Mouse (Mus musculus): ENCODE measurements around the gene Tmem229b. TPM values are rescaled to one million over a fixed set of nuclear protein-coding genes. Genes with fewer than 3 reads are reported as not detected.

Gene Tmem229b
- total RNA-seq (2012; rRNA removed) (13.5 and 13.8 TPM in 2 replicates), polyA plus RNA-seq (2012; ENCODE audit: insufficient read depth in 1 of 2, insufficient read length in 2 of 2, low read depth in 1 of 2, low replicate concordance in 2 of 2, missing spikeins in 1 of 2) (10 to 100 TPM in 1 of 2 experiments, not detected in 1; 20.5 TPM)

DNA sequence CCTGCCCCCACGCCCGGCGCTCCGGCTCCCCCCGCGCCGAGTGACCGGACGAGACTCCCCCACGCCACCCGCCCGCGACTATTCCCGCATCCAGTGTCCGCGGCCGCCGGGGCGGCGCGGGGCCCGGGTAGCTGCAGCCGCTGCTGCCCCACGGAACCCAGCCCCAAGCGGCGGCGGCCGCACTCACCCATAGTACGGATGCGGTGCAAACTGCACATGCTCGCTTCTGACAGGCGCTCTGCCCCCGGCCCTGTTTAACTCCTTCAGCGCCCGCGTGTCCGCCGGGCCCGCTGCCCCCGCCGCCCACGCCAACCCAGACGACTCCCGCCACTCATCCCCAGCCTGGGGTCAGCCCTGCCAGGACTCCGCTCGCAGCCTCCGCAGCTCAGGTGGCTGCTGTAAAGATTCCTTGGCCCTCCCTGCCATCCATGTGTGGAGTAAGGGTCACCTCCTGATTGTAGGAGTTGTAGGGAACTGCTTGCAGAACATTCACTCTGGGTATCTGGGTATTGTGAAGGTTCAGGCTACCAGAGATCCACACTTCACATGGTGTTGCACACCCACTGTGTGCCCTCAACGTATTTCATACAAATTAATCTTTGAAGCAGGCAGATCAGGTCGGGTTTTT, at the start of gene Tmem229b:
Gene Tmem229b (minus strand): TSS at position 502 of the 628 bp plus-strand sequence.
- TF ChIP-seq ZMIZ1 (IDR thresholded peaks at IDR 0.05; ENCODE audit: low read depth, low read length) (0 out of 2 replicates have a peak, but pooled peaks have one; percentile 39), ZNF384 (IDR thresholded peaks at IDR 0.05; ENCODE audit: low read depth, low read length) (no peak), MYC (IDR thresholded peaks at IDR 0.05; ENCODE audit: low read depth, low read length) (0 out of 2 replicates have a peak, but pooled peaks have one; percentile 24), SIN3A (IDR thresholded peaks at IDR 0.05; ENCODE audit: low read length) (peak; percentile 46; the same call in 1 of the 2 replicates), UBTF (IDR thresholded peaks at IDR 0.05; ENCODE audit: borderline replicate concordance, insufficient read depth, low read depth, low read length) (no peak), NELFE (IDR thresholded peaks at IDR 0.05; ENCODE audit: low read depth, low read length) (peak; percentile 43), POLR2AphosphoS2 (IDR thresholded peaks at IDR 0.05; ENCODE audit: low read length) (no peak), TCF12 (IDR thresholded peaks at IDR 0.05; ENCODE audit: low read depth, low read length) (0 out of 2 replicates have a peak, but pooled peaks have one; percentile 28), NRF1 (IDR thresholded peaks at IDR 0.05; ENCODE audit: insufficient read depth, low read depth, low read length, poor library complexity, severe bottlenecking) (0 out of 2 replicates have a peak, but pooled peaks have one; percentile 31), EP300 (IDR thresholded peaks at IDR 0.05; ENCODE audit: low read depth in 1 of 2, low read length in 2 of 2) (0 out of 4 replicates have a peak, but pooled peaks of 1 of the 2 experiments have one; percentile 25), POLR2A (IDR thresholded peaks at IDR 0.05; ENCODE audit: control insufficient read depth in 1 of 2, insufficient read depth in 1 of 2, low read depth in 1 of 2, low read length in 2 of 2, poor library complexity in 1 of 2) (peak; percentile 45 to 64; a peak in 2 of 4 replicates)
- H3K36me3 ChIP-seq (ENCODE audit: control insufficient read depth in 1 of 2, insufficient read depth in 2 of 2, low read length in 2 of 2), result peaks cover 0 to 10% of the 10 kb centered on the region in 2 experiments; a peak in 2 of 4 replicates
- no peaks in the 10 kb centered on the region for H3K9me3 ChIP-seq (replicated peaks; ENCODE audit: insufficient read depth, low read length)
- peak within 1 kb of the TSS; percentile 92 to 98 for H3K4me3 ChIP-seq (ENCODE audit: control insufficient read depth in 1 of 2, insufficient read depth in 1 of 2, low read depth in 2 of 2, low read length in 2 of 2)
- H3K4me1 ChIP-seq (ENCODE audit: control insufficient read depth in 1 of 2, insufficient read depth in 2 of 2, low read length in 2 of 2), result peaks cover 2 to 15% of the 10 kb centered on the region in 2 experiments; a peak in 3 of 4 replicates
- H3K27me3 ChIP-seq (ENCODE audit: control insufficient read depth in 1 of 2, insufficient read depth in 2 of 2, low read length in 2 of 2), result no peaks in the 10 kb centered on the region
- peak; percentile 61 for DNase-seq (ENCODE audit: low read depth, low spot score)
- H3K27ac ChIP-seq (ENCODE audit: control insufficient read depth, low read depth, low read length), result peak within 1 kb of the TSS; percentile 21; the same call in 1 of the 2 replicates
- peaks cover 4% of the 10 kb centered on the region; the same call in 1 of the 2 replicates for H3K79me2 ChIP-seq (ENCODE audit: control insufficient read depth, insufficient read depth, low read length, poor library complexity)
- peak within 1 kb of the TSS; percentile 91 for H3K9ac ChIP-seq (ENCODE audit: control insufficient read depth, low read depth, low read length, poor library complexity, severe bottlenecking)

DNA sequence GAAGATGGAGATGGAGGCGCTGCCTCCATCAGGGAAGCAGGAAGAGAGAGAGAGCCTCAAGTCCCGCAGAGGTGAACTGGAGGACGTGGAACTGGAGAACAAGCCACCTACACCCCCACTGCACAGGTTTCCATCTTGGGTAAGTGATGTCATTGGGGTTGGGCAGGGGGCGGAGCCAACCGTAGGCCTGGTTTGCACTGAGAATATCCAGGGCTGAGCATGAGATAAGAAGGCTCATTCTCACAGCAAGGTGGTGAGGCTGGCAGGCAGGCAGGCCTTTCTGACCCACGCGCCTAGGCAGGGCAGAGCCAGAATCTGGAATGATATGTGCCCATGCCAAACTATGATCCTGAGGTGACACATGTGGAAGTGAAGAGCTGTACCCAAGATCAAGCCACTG, 47.8 kb upstream of the Tmem229b start:
- Histone ChIP-seq H3K9ac (ENCODE audit: control insufficient read depth, low read depth, low read length, poor library complexity, severe bottlenecking) (no peak overlapping the region), H3K27ac (ENCODE audit: control insufficient read depth, low read depth, low read length) (no peak overlapping the region), H3K27me3 (ENCODE audit: control insufficient read depth in 1 of 2, insufficient read depth in 2 of 2, low read length in 2 of 2) (no peaks in the 10 kb centered on the region), H3K36me3 (ENCODE audit: control insufficient read depth in 1 of 2, insufficient read depth in 2 of 2, low read length in 2 of 2) (peaks cover 0 to 2% of the 10 kb centered on the region in 2 experiments; a peak in 1 of 4 replicates), H3K9me3 (replicated peaks; ENCODE audit: insufficient read depth, low read length) (no peaks in the 10 kb centered on the region), H3K4me1 (ENCODE audit: control insufficient read depth in 1 of 2, insufficient read depth in 2 of 2, low read length in 2 of 2) (peaks cover 0 to 7% of the 10 kb centered on the region in 2 experiments; a peak in 3 of 4 replicates), H3K79me2 (ENCODE audit: control insufficient read depth, insufficient read depth, low read length, poor library complexity) (no peaks in the 10 kb centered on the region), H3K4me3 (ENCODE audit: control insufficient read depth in 1 of 2, insufficient read depth in 1 of 2, low read depth in 2 of 2, low read length in 2 of 2) (no peak overlapping the region)
- TF ChIP-seq NRF1 (IDR thresholded peaks at IDR 0.05; ENCODE audit: insufficient read depth, low read depth, low read length, poor library complexity, severe bottlenecking) (no peak), ZKSCAN1 (IDR thresholded peaks at IDR 0.05; ENCODE audit: low read depth, low read length) (no peak), TBP (IDR thresholded peaks at IDR 0.05; ENCODE audit: low read depth, low read length) (no peak), GABPA (IDR thresholded peaks at IDR 0.05; ENCODE audit: low read depth, low read length) (no peak), E2F4 (IDR thresholded peaks at IDR 0.05; ENCODE audit: borderline replicate concordance, low read depth, low read length) (no peak), SMC3 (IDR thresholded peaks at IDR 0.05; ENCODE audit: low read depth, low read length) (no peak), EP300 (IDR thresholded peaks at IDR 0.05; ENCODE audit: low read depth in 1 of 2, low read length in 2 of 2) (no peak), POLR2AphosphoS2 (IDR thresholded peaks at IDR 0.05; ENCODE audit: low read length) (no peak), TAL1 (IDR thresholded peaks at IDR 0.05; ENCODE audit: low read length) (no peak)
- peak; percentile 49 for DNase-seq (ENCODE audit: low read depth, low spot score)

All from MEL (cell line).